Mouse (Mus musculus) G1E (cell line): ENCODE measurements at regions not wholly inside any gene's neighbourhood (a gene's known extent, or its start where the extent isn't known, plus 50 kb on each side); places are given as distances from the start of the nearest gene placed in this dataset.

ENCODE experiments used
- CTCF ChIP-seq: IDR thresholded peaks from 2 replicates; pipeline ENCODE4 v1.5.1; 2012; ENCODE audit warnings: low read depth, low read length, inconsistent platforms, mixed read lengths
- TAL1 ChIP-seq: conservative IDR thresholded peaks from 2 replicates; pipeline ENCODE4 v1.6.1; 2012; ENCODE audit warnings: low read depth, low read length, inconsistent platforms, mixed read lengths

DNA sequence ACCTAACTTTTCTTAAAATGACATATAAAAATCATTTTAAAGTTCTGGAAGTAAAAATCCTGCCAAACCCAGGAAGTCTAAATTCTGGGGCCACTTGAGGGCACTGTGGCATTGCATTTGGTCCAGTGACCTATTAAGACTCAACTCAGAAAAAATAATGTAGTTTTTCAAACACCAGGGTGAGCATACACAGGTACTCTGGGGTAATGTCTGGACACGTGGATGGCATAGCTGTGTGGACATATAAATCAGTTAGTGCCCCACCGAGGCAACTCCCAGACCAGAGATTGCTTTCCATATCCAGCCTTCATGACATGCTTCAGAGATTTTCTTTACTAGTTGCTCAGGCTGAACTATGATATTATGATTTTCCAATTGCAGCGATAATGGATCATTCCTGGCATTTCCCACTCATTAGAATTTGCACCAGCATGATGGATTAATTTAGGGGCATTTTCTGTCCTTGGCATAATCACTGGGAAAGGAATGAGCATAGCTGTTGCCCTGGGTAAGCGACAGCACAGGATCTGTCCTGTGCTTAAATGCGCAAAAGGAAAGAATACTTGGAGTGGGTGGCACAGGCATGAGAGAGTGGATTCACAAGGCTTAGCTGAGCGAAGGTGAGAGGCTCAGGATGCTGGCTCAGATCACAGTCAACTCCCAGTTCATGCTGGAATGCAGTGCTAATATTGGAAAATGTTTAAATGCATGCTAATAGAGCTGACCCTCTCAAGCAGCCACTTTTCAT is 1526.6 kb upstream of the Cdh8 start:
- TF ChIP-seq CTCF, result no peak
- no peak for TF ChIP-seq TAL1
